Mouse (Mus musculus): ENCODE data around the gene Tns3. TPM values are rescaled to one million over a fixed set of nuclear protein-coding genes. Genes with fewer than 3 reads are reported as not detected.

The Tns3 gene
- 1 to 10 TPM; 4.4 to 8.4 (median 6.1) TPM for total RNA-seq (2022)

- peak; percentile 13 to 38 for DNase-seq (ENCODE audit: low spot score in 2 of 2)
These were observed at the start of gene Tns3 for GRCm38 (mm10) chr11:8664393-8664743. Gene Tns3, minus strand, starts transcription at chr11:8664535.

GRCm38 (mm10) chr11:8706246-8707041, 42.1 kb upstream of the Tns3 start:
- DNase-seq (ENCODE audit: low spot score in 2 of 2): no peak

GRCm38 (mm10) chr11:8705156-8705555, 40.8 kb upstream of the Tns3 start:
- no peak for DNase-seq (ENCODE audit: low spot score in 2 of 2)

- no peak for DNase-seq (ENCODE audit: low spot score in 2 of 2)
These were observed 39.5 kb upstream of the Tns3 start for GRCm38 (mm10) chr11:8703876-8704275.

GRCm38 (mm10) chr11:8702532-8702886, 38.2 kb upstream of the Tns3 start:
- DNase-seq (ENCODE audit: low spot score in 2 of 2): no peak

GRCm38 (mm10) chr11:8701845-8702531, 37.7 kb upstream of the Tns3 start:
- DNase-seq (ENCODE audit: low spot score in 2 of 2): no peak

GRCm38 (mm10) chr11:8701400-8701799, 37.1 kb upstream of the Tns3 start:
- DNase-seq (ENCODE audit: low spot score in 2 of 2): no peak

- no peak for DNase-seq (ENCODE audit: low spot score in 2 of 2)
These were observed 36.4 kb upstream of the Tns3 start for GRCm38 (mm10) chr11:8700641-8701221.

GRCm38 (mm10) chr11:8699777-8700176, 35.4 kb upstream of the Tns3 start:
- no peak for DNase-seq (ENCODE audit: low spot score in 2 of 2)

- no peak for DNase-seq (ENCODE audit: low spot score in 2 of 2)
These were observed 33.3 kb upstream of the Tns3 start for GRCm38 (mm10) chr11:8697670-8698069.

GRCm38 (mm10) chr11:8694096-8694495, 29.8 kb upstream of the Tns3 start:
- DNase-seq (ENCODE audit: low spot score in 2 of 2): no peak

GRCm38 (mm10) chr11:8692536-8693471, 28.5 kb upstream of the Tns3 start:
- no peak for DNase-seq (ENCODE audit: low spot score in 2 of 2)

GRCm38 (mm10) chr11:8692162-8692535, 27.8 kb upstream of the Tns3 start:
- no peak for DNase-seq (ENCODE audit: low spot score in 2 of 2)

- no peak for DNase-seq (ENCODE audit: low spot score in 2 of 2)
These were observed 27.3 kb upstream of the Tns3 start for GRCm38 (mm10) chr11:8691605-8692004.

- DNase-seq (ENCODE audit: low spot score in 2 of 2): no peak
These were observed 26.3 kb upstream of the Tns3 start for GRCm38 (mm10) chr11:8690633-8691032.

GRCm38 (mm10) chr11:8689515-8689914, 25.2 kb upstream of the Tns3 start:
- no peak for DNase-seq (ENCODE audit: low spot score in 2 of 2)

GRCm38 (mm10) chr11:8688907-8689306, 24.6 kb upstream of the Tns3 start:
- no peak for DNase-seq (ENCODE audit: low spot score in 2 of 2)

- DNase-seq (ENCODE audit: low spot score in 2 of 2): no peak
These were observed 22.2 kb upstream of the Tns3 start for GRCm38 (mm10) chr11:8686501-8686900.

GRCm38 (mm10) chr11:8686061-8686460, 21.7 kb upstream of the Tns3 start:
- no peak for DNase-seq (ENCODE audit: low spot score in 2 of 2)

GRCm38 (mm10) chr11:8685195-8685594, 20.9 kb upstream of the Tns3 start:
- no peak for DNase-seq (ENCODE audit: low spot score in 2 of 2)

GRCm38 (mm10) chr11:8684262-8684661, 19.9 kb upstream of the Tns3 start:
- no peak for DNase-seq (ENCODE audit: low spot score in 2 of 2)

GRCm38 (mm10) chr11:8681356-8681755, 17.0 kb upstream of the Tns3 start:
- no peak for DNase-seq (ENCODE audit: low spot score in 2 of 2)
